Mouse (Mus musculus) megakaryocyte, embryonic 14.5 days (primary cell): ENCODE results near the gene Btbd11. TPM values are rescaled to one million over a fixed set of nuclear protein-coding genes. Genes with fewer than 3 reads are reported as not detected.

Experiments used
- H3K27me3 ChIP-seq: replicated peaks from 2 replicates; pipeline ENCODE3; 2012; ENCODE audit warnings: inconsistent platforms
- H3K36me3 ChIP-seq: replicated peaks from 2 replicates; pipeline ENCODE3; 2012; ENCODE audit warnings: low read length, inconsistent platforms, mixed read lengths
- H3K4me1 ChIP-seq: 2 replicates; pipeline ENCODE4 v1.6.1; 2012; ENCODE audit warnings: inconsistent platforms
- H3K4me3 ChIP-seq: replicated peaks from 2 replicates; pipeline ENCODE3; 2012; ENCODE audit warnings: moderate library complexity, mild to moderate bottlenecking, inconsistent platforms
- H3K9me3 ChIP-seq: 2 replicates; pipeline ENCODE4 v1.6.1; 2012; ENCODE audit warnings: inconsistent platforms
- FLI1 ChIP-seq: IDR thresholded peaks from 2 replicates; pipeline ENCODE4 v1.6.1; 2012; ENCODE audit warnings: low read length, inconsistent platforms, mixed read lengths
- GATA1 ChIP-seq: IDR thresholded peaks from 3 replicates; pipeline ENCODE4 v1.6.1; 2012; ENCODE audit warnings: mixed read lengths, low read length, inconsistent platforms, borderline replicate concordance
- polyA plus RNA-seq: library from polyadenylated mRNA; stranded (reverse); fragments of >175 nt; gene quantifications from 2 replicates; pipeline ENCODE4 v1.2.3, GENCODE M21; 2012; ENCODE audit warnings: low replicate concordance; ENCODE audit not compliant: insufficient read depth

Gene Btbd11
- polyA plus RNA-seq, 1 experiment = 0.20 TPM

- Histone ChIP-seq H3K27me3 (no peaks in the 10 kb centered on the region), H3K4me3 (no peak overlapping the region), H3K36me3 (no peaks in the 10 kb centered on the region), H3K4me1 (no peaks in the 10 kb centered on the region), H3K9me3 (peaks cover 8% of the 10 kb centered on the region; the same call in 1 of the 2 replicates)
- no peak for TF ChIP-seq GATA1
- TF ChIP-seq FLI1 = no peak
Measured at GRCm38 (mm10) chr10:85540311-85541093, 153.9 kb downstream of the Btbd11 start.

GRCm38 (mm10) chr10:85541481-85541880 is 154.9 kb downstream of the Btbd11 start:
- Histone ChIP-seq H3K4me1 (no peaks in the 10 kb centered on the region), H3K4me3 (no peak overlapping the region), H3K9me3 (peaks cover 8% of the 10 kb centered on the region; the same call in 1 of the 2 replicates), H3K27me3 (no peaks in the 10 kb centered on the region), H3K36me3 (no peaks in the 10 kb centered on the region)
- TF ChIP-seq GATA1 (no peak), FLI1 (no peak)

GRCm38 (mm10) chr10:85541892-85542630 is 155.4 kb downstream of the Btbd11 start:
- H3K27me3 ChIP-seq = no peaks in the 10 kb centered on the region
- H3K36me3 ChIP-seq = no peaks in the 10 kb centered on the region
- no peak for TF ChIP-seq FLI1
- no peak for TF ChIP-seq GATA1
- H3K4me3 ChIP-seq = peak overlapping the region; percentile 64
- no peaks in the 10 kb centered on the region for H3K4me1 ChIP-seq
- H3K9me3 ChIP-seq = peaks cover 8% of the 10 kb centered on the region; the same call in 1 of the 2 replicates

- TF ChIP-seq GATA1 (no peak), FLI1 (no peak)
- Histone ChIP-seq H3K4me3 (no peak overlapping the region), H3K27me3 (no peaks in the 10 kb centered on the region), H3K36me3 (no peaks in the 10 kb centered on the region), H3K9me3 (peaks cover 8% of the 10 kb centered on the region; the same call in 1 of the 2 replicates), H3K4me1 (no peaks in the 10 kb centered on the region)
Measured at GRCm38 (mm10) chr10:85543281-85543680, 156.7 kb downstream of the Btbd11 start.

- Histone ChIP-seq H3K36me3 (no peaks in the 10 kb centered on the region), H3K9me3 (0 out of 2 replicates have a peak, but pooled peaks cover 3% of the 10 kb centered on the region), H3K4me1 (no peaks in the 10 kb centered on the region), H3K4me3 (no peak overlapping the region), H3K27me3 (no peaks in the 10 kb centered on the region)
- TF ChIP-seq GATA1 = no peak
- no peak for TF ChIP-seq FLI1
Measured at GRCm38 (mm10) chr10:85544991-85545390, 158.4 kb downstream of the Btbd11 start.

GRCm38 (mm10) chr10:85555193-85555592 is 168.6 kb downstream of the Btbd11 start:
- H3K36me3 ChIP-seq = no peaks in the 10 kb centered on the region
- TF ChIP-seq GATA1 = no peak
- no peak for TF ChIP-seq FLI1
- H3K4me3 ChIP-seq = no peak overlapping the region
- peaks cover 3% of the 10 kb centered on the region for H3K9me3 ChIP-seq
- H3K4me1 ChIP-seq = no peaks in the 10 kb centered on the region
- no peaks in the 10 kb centered on the region for H3K27me3 ChIP-seq

GRCm38 (mm10) chr10:85561418-85561817 is 174.8 kb downstream of the Btbd11 start:
- Histone ChIP-seq H3K4me3 (peak overlapping the region; percentile 50), H3K4me1 (no peaks in the 10 kb centered on the region), H3K9me3 (peaks cover 28% of the 10 kb centered on the region), H3K27me3 (no peaks in the 10 kb centered on the region), H3K36me3 (no peaks in the 10 kb centered on the region)
- TF ChIP-seq FLI1 (no peak), GATA1 (no peak)

GRCm38 (mm10) chr10:85571456-85571855 is 184.8 kb downstream of the Btbd11 start:
- H3K4me3 ChIP-seq = no peak overlapping the region
- TF ChIP-seq GATA1 (no peak), FLI1 (no peak)
- no peaks in the 10 kb centered on the region for H3K36me3 ChIP-seq
- peaks cover 27% of the 10 kb centered on the region for H3K9me3 ChIP-seq
- H3K4me1 ChIP-seq = no peaks in the 10 kb centered on the region
- no peaks in the 10 kb centered on the region for H3K27me3 ChIP-seq

- no peaks in the 10 kb centered on the region for H3K27me3 ChIP-seq
- H3K9me3 ChIP-seq = peaks cover 30% of the 10 kb centered on the region
- no peak overlapping the region for H3K4me3 ChIP-seq
- H3K4me1 ChIP-seq = no peaks in the 10 kb centered on the region
- TF ChIP-seq FLI1 (no peak), GATA1 (no peak)
- H3K36me3 ChIP-seq = no peaks in the 10 kb centered on the region
Measured at GRCm38 (mm10) chr10:85572571-85572970, 186.0 kb downstream of the Btbd11 start.
